Mouse (Mus musculus): Measurements from ENCODE around the gene Rhog. TPM values are rescaled to one million over a fixed set of nuclear protein-coding genes. Genes with fewer than 3 reads are reported as not detected.

Gene Rhog
- polyA plus RNA-seq, 1 experiment: 55.1 TPM

GRCm38 (mm10) chr7:102245775-102246174 lies 10.1 kb downstream of the Rhog start:
- TF ChIP-seq POLR2A (IDR thresholded peaks at IDR 0.05; ENCODE audit: extremely low read depth, insufficient read depth, low read length) (no peak), CTCF (IDR thresholded peaks at IDR 0.05; ENCODE audit: extremely low read depth, insufficient read depth, low read length) (no peak)
- Histone ChIP-seq H3K27ac (ENCODE audit: insufficient read depth, low read length) (peak overlapping the region; percentile 89), H3K4me3 (ENCODE audit: insufficient read depth, low read length) (no peak overlapping the region), H3K4me1 (ENCODE audit: control insufficient read depth, insufficient read depth, low read length) (peaks cover 3% of the 10 kb centered on the region; the same call in 1 of the 2 replicates)

GRCm38 (mm10) chr7:102244782-102245535 lies 10.9 kb downstream of the Rhog start:
- Histone ChIP-seq H3K4me1 (ENCODE audit: control insufficient read depth, insufficient read depth, low read length) (peaks cover 3% of the 10 kb centered on the region; the same call in 1 of the 2 replicates), H3K27ac (ENCODE audit: insufficient read depth, low read length) (peak overlapping the region; percentile 95), H3K4me3 (ENCODE audit: insufficient read depth, low read length) (no peak overlapping the region)
- TF ChIP-seq CTCF (IDR thresholded peaks at IDR 0.05; ENCODE audit: extremely low read depth, insufficient read depth, low read length) (no peak), POLR2A (IDR thresholded peaks at IDR 0.05; ENCODE audit: extremely low read depth, insufficient read depth, low read length) (no peak)

GRCm38 (mm10) chr7:102243870-102244269 lies 12.0 kb downstream of the Rhog start:
- Histone ChIP-seq H3K27ac (ENCODE audit: insufficient read depth, low read length) (peak overlapping the region; percentile 5; the same call in 1 of the 2 replicates), H3K4me1 (ENCODE audit: control insufficient read depth, insufficient read depth, low read length) (peaks cover 2% of the 10 kb centered on the region; the same call in 1 of the 2 replicates), H3K4me3 (ENCODE audit: insufficient read depth, low read length) (no peak overlapping the region)
- TF ChIP-seq POLR2A (IDR thresholded peaks at IDR 0.05; ENCODE audit: extremely low read depth, insufficient read depth, low read length) (no peak), CTCF (IDR thresholded peaks at IDR 0.05; ENCODE audit: extremely low read depth, insufficient read depth, low read length) (no peak)

- TF ChIP-seq POLR2A (IDR thresholded peaks at IDR 0.05; ENCODE audit: extremely low read depth, insufficient read depth, low read length) (no peak), CTCF (IDR thresholded peaks at IDR 0.05; ENCODE audit: extremely low read depth, insufficient read depth, low read length) (no peak)
- Histone ChIP-seq H3K4me1 (ENCODE audit: control insufficient read depth, insufficient read depth, low read length) (peaks cover 1% of the 10 kb centered on the region; the same call in 1 of the 2 replicates), H3K27ac (ENCODE audit: insufficient read depth, low read length) (no peak overlapping the region), H3K4me3 (ENCODE audit: insufficient read depth, low read length) (no peak overlapping the region)
Observed at GRCm38 (mm10) chr7:102242917-102243316, 12.9 kb downstream of the Rhog start.

- no peak overlapping the region for H3K4me3 ChIP-seq (ENCODE audit: insufficient read depth, low read length)
- TF ChIP-seq CTCF (IDR thresholded peaks at IDR 0.05; ENCODE audit: extremely low read depth, insufficient read depth, low read length) (no peak), POLR2A (IDR thresholded peaks at IDR 0.05; ENCODE audit: extremely low read depth, insufficient read depth, low read length) (no peak)
- H3K27ac ChIP-seq (ENCODE audit: insufficient read depth, low read length): no peak overlapping the region
- H3K4me1 ChIP-seq (ENCODE audit: control insufficient read depth, insufficient read depth, low read length): peaks cover 1% of the 10 kb centered on the region; the same call in 1 of the 2 replicates
Observed at GRCm38 (mm10) chr7:102242371-102242770, 13.5 kb downstream of the Rhog start.

- TF ChIP-seq CTCF (IDR thresholded peaks at IDR 0.05; ENCODE audit: extremely low read depth, insufficient read depth, low read length) (no peak), POLR2A (IDR thresholded peaks at IDR 0.05; ENCODE audit: extremely low read depth, insufficient read depth, low read length) (no peak)
- Histone ChIP-seq H3K27ac (ENCODE audit: insufficient read depth, low read length) (peak overlapping the region; percentile 53), H3K4me1 (ENCODE audit: control insufficient read depth, insufficient read depth, low read length) (0 out of 2 replicates have a peak, but pooled peaks cover 1% of the 10 kb centered on the region), H3K4me3 (ENCODE audit: insufficient read depth, low read length) (no peak overlapping the region)
Observed at GRCm38 (mm10) chr7:102239591-102239990, 16.3 kb downstream of the Rhog start.

- TF ChIP-seq CTCF (IDR thresholded peaks at IDR 0.05; ENCODE audit: extremely low read depth, insufficient read depth, low read length) (no peak), POLR2A (IDR thresholded peaks at IDR 0.05; ENCODE audit: extremely low read depth, insufficient read depth, low read length) (no peak)
- Histone ChIP-seq H3K4me1 (ENCODE audit: control insufficient read depth, insufficient read depth, low read length) (no peaks in the 10 kb centered on the region), H3K27ac (ENCODE audit: insufficient read depth, low read length) (peak overlapping the region; percentile 60), H3K4me3 (ENCODE audit: insufficient read depth, low read length) (no peak overlapping the region)
Observed at GRCm38 (mm10) chr7:102238686-102239286, 17.1 kb downstream of the Rhog start.

- H3K27ac ChIP-seq (ENCODE audit: insufficient read depth, low read length): no peak overlapping the region
- TF ChIP-seq POLR2A (IDR thresholded peaks at IDR 0.05; ENCODE audit: extremely low read depth, insufficient read depth, low read length) (no peak), CTCF (IDR thresholded peaks at IDR 0.05; ENCODE audit: extremely low read depth, insufficient read depth, low read length) (no peak)
- peaks cover 1% of the 10 kb centered on the region; the same call in 1 of the 2 replicates for H3K4me1 ChIP-seq (ENCODE audit: control insufficient read depth, insufficient read depth, low read length)
- no peak overlapping the region for H3K4me3 ChIP-seq (ENCODE audit: insufficient read depth, low read length)
Observed at GRCm38 (mm10) chr7:102233059-102233458, 22.8 kb downstream of the Rhog start.

GRCm38 (mm10) chr7:102229814-102230213 lies 26.0 kb downstream of the Rhog start:
- no peak for TF ChIP-seq CTCF (IDR thresholded peaks at IDR 0.05; ENCODE audit: extremely low read depth, insufficient read depth, low read length)
- TF ChIP-seq POLR2A (IDR thresholded peaks at IDR 0.05; ENCODE audit: extremely low read depth, insufficient read depth, low read length): no peak
- Histone ChIP-seq H3K27ac (ENCODE audit: insufficient read depth, low read length) (no peak overlapping the region), H3K4me3 (ENCODE audit: insufficient read depth, low read length) (no peak overlapping the region), H3K4me1 (ENCODE audit: control insufficient read depth, insufficient read depth, low read length) (peaks cover 1% of the 10 kb centered on the region; the same call in 1 of the 2 replicates)
